Mouse (Mus musculus) kidney, adult 2 months (tissue): ENCODE results near the gene Mavs. TPM values are rescaled to one million over a fixed set of nuclear protein-coding genes. Genes with fewer than 3 reads are reported as not detected.
A peak's percentile ranks its signal among the peaks of the same experiment; 100 is the strongest.

Experiments
- DNase-seq: peaks from one replicate; pipeline ENCODE4 v3.0.0; 2021
- H3K27ac ChIP-seq: fragments of 200-500 bp; 2 replicates; pipeline ENCODE4 v1.5.1; 2012; ENCODE audit warnings: low read depth, low read length, control low read depth, inconsistent platforms; ENCODE audit not compliant: insufficient read depth
- H3K27me3 ChIP-seq: fragments of 200-500 bp; replicated peaks from 2 replicates; pipeline ENCODE4 v1.6.1; 2012; ENCODE audit warnings: mild to moderate bottlenecking, moderate library complexity, low read length, inconsistent platforms; ENCODE audit not compliant: control insufficient read depth, insufficient read depth
- H3K36me3 ChIP-seq: fragments of 200-500 bp; 2 replicates; pipeline ENCODE4 v1.6.1; 2012; ENCODE audit warnings: mild to moderate bottlenecking, moderate library complexity, low read length, inconsistent platforms; ENCODE audit not compliant: control insufficient read depth, insufficient read depth
- H3K4me1 ChIP-seq: fragments of 200-500 bp; 2 replicates; pipeline ENCODE4 v1.6.1; 2011; ENCODE audit warnings: low read length; ENCODE audit not compliant: control insufficient read depth, insufficient read depth
- H3K4me3 ChIP-seq: fragments of 200-500 bp; 2 replicates; pipeline ENCODE4 v1.5.1; 2011; ENCODE audit warnings: mild to moderate bottlenecking, low read depth, low read length, control low read depth; ENCODE audit not compliant: insufficient read depth
- CTCF ChIP-seq: fragments of 200-500 bp; conservative IDR thresholded peaks from 2 replicates; pipeline ENCODE4 v1.5.1; 2011; ENCODE audit warnings: low read depth, mild to moderate bottlenecking, control low read depth, low read length, moderate library complexity, mixed read lengths; ENCODE audit not compliant: insufficient read depth, insufficient read length
- POLR2A ChIP-seq: fragments of 200-500 bp; IDR thresholded peaks from one replicate; pipeline ENCODE4 v1.6.1; 2011; ENCODE audit warnings: low read depth, low read length, control low read depth
- WGBS: fragments of 180-500 bp; shearing (Covaris S2); methylation state at CpG from one replicate; pipeline ENCODE4 v1.1.7; 2018; 5-methylcytosine and 5-hydroxymethylcytosine counted together
- polyA plus RNA-seq: library from polyadenylated mRNA; depleted of rRNA; stranded (reverse); fragments of >200 nt; gene quantifications from 2 replicates; pipeline ENCODE4 v1.2.3, GENCODE M21; 2012

Mavs gene
- polyA plus RNA-seq, 1 experiment = 119 TPM

DNA sequence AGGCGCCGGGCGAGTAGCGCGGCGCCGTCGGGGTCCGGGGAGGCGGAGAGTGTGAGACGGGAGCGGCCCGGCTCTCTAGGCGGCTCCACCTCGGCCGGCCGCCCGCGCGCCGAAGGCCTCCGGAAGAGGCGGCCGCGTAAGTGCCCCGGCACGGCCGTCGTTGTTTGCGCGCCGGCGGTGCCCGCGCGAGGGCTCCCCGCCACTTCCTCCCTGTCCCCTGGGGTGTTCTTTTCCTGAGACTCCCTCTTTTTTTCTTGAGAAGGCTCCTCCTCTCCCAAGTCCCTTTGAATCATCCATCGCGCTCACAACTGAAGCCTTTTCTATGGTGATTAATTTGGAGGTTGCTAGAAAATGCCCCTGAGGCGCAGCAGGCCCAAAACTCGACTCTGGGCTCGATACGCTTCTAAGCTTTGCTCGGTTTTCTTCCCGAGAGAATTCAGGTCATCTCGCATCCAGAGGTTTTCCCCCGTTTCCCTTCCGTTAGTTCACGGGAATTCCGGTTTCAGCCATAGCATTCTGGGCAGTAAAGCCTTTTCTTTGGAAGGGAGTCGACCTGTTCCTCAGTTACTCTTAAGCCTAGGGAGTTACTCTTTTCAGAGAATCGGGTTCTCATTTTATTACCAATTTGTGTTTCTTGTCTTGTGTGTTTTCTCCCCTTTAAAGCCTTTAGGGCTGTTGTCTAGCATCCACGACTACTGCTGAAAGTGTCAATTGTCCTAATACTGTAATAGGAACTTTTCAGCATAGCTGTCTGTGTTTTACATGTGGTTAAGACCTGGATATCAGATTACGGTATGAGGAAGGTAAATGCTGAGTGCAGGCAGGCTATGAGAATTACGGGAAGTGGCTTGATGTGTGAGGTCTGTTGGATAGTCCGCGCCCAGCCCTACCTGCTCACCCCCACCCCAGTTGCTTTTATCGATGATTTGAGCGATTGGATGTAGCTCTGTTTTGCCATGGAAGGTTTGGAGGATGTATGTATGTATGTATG, 29.1 kb downstream of the Mavs start:
- peak overlapping the region; percentile 81 for H3K4me3 ChIP-seq
- peak overlapping the region; percentile 91 for H3K27ac ChIP-seq
- TF ChIP-seq CTCF (no peak), POLR2A (no peak)
- under 1% methylated on average over 58 of the region's 59 CpGs for WGBS
- peak; percentile 15 for DNase-seq
- peaks cover 2% of the 10 kb centered on the region; the same call in 1 of the 2 replicates for H3K4me1 ChIP-seq
- no peaks in the 10 kb centered on the region for H3K27me3 ChIP-seq
- H3K36me3 ChIP-seq = no peaks in the 10 kb centered on the region

GRCm38 (mm10) chr2:131264027-131264426, 30.2 kb downstream of the Mavs start:
- no peaks in the 10 kb centered on the region for H3K36me3 ChIP-seq
- WGBS = 57% methylated on average over 6 of the region's 6 CpGs
- no peak for TF ChIP-seq CTCF
- no peak for TF ChIP-seq POLR2A

GRCm38 (mm10) chr2:131265056-131265455, 31.2 kb downstream of the Mavs start:
- no peaks in the 10 kb centered on the region for H3K36me3 ChIP-seq
- H3K4me3 ChIP-seq = no peak overlapping the region
- no peaks in the 10 kb centered on the region for H3K27me3 ChIP-seq
- DNase-seq = no peak
- TF ChIP-seq POLR2A (no peak), CTCF (no peak)
- H3K27ac ChIP-seq = no peak overlapping the region
- WGBS = 52% methylated on average over 2 of the region's 2 CpGs
- H3K4me1 ChIP-seq = peaks cover 2% of the 10 kb centered on the region; the same call in 1 of the 2 replicates

More at GRCm38 (mm10) chr2:131264027-131264426, 30.2 kb downstream of the Mavs start:
- no peak for DNase-seq
- H3K4me3 ChIP-seq = no peak overlapping the region
- peaks cover 2% of the 10 kb centered on the region; the same call in 1 of the 2 replicates for H3K4me1 ChIP-seq
- no peaks in the 10 kb centered on the region for H3K27me3 ChIP-seq
- no peak overlapping the region for H3K27ac ChIP-seq

- Histone ChIP-seq H3K36me3 (peaks cover 12% of the 10 kb centered on the region), H3K27ac (no peak overlapping the region), H3K27me3 (no peaks in the 10 kb centered on the region), H3K4me3 (no peak overlapping the region), H3K4me1 (no peaks in the 10 kb centered on the region)
- TF ChIP-seq CTCF = no peak
- TF ChIP-seq POLR2A = no peak
- 80% methylated on average over 3 of the region's 3 CpGs for WGBS
- DNase-seq = no peak
These were observed 41.6 kb downstream of the Mavs start for GRCm38 (mm10) chr2:131275493-131275892.

GRCm38 (mm10) chr2:131276722-131277121, 42.9 kb downstream of the Mavs start:
- WGBS = 76% methylated on average over 5 of the region's 5 CpGs

DNA sequence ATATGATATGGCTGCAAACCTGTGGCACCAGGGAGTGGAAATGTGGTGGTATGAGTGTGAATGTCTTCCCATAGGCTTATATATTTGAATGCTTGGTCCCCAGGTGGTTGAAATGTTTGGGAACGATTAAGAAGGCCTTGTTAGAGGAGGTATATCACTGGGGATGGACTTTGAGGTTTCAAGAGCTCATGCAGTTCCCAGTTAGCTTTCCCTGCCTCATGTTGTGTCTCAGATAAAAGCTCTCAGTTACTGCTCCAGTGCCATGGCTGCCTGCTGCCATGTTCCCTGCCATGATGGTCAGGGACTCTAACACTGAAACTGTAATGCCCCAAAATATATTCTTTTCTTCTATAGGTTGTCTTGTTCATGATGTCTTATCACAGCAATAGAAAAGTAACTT, 47.7 kb downstream of the Mavs start:
- no peaks in the 10 kb centered on the region for H3K4me1 ChIP-seq
- H3K27ac ChIP-seq = no peak overlapping the region
- no peak for DNase-seq
- no peaks in the 10 kb centered on the region for H3K27me3 ChIP-seq
- WGBS = 77% methylated on average over 1 of the region's 1 CpGs
- H3K4me3 ChIP-seq = no peak overlapping the region
- peaks cover 2% of the 10 kb centered on the region for H3K36me3 ChIP-seq
- TF ChIP-seq CTCF = no peak
- TF ChIP-seq POLR2A = no peak

More at GRCm38 (mm10) chr2:131276722-131277121, 42.9 kb downstream of the Mavs start:
- H3K36me3 ChIP-seq = peaks cover 12% of the 10 kb centered on the region
- no peak overlapping the region for H3K4me3 ChIP-seq
- no peaks in the 10 kb centered on the region for H3K4me1 ChIP-seq
- H3K27ac ChIP-seq = no peak overlapping the region
- DNase-seq = no peak
- no peak for TF ChIP-seq CTCF
- TF ChIP-seq POLR2A = no peak
- no peaks in the 10 kb centered on the region for H3K27me3 ChIP-seq

GRCm38 (mm10) chr2:131286276-131286675, 52.4 kb downstream of the Mavs start:
- no peaks in the 10 kb centered on the region for H3K4me1 ChIP-seq
- TF ChIP-seq POLR2A = no peak
- no peak for TF ChIP-seq CTCF
- DNase-seq = no peak
- H3K36me3 ChIP-seq = peaks cover 4% of the 10 kb centered on the region
- no peak overlapping the region for H3K4me3 ChIP-seq
- no peaks in the 10 kb centered on the region for H3K27me3 ChIP-seq
- WGBS = 88% methylated on average over 1 of the region's 1 CpGs
- no peak overlapping the region for H3K27ac ChIP-seq

DNA sequence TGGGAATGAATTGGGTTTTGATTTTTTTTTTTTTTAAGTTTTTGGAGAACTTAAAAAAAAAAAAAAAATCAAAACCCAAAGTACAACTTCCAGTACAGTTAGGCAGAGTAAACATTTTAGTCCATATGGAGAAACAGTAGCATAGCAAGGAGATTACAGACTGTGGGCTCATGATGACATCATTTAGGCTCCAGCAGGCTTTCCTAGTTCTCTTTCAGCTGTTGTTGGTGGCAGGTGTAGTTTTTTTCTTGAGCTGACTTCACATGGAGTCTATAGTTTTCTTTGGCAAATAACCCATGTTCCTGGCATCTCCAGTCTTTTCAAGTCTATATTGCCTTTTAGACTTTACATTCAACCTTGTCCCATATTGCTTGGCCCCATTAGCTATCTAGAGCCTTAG, 56.8 kb downstream of the Mavs start:
- Histone ChIP-seq H3K27ac (no peak overlapping the region), H3K4me1 (no peaks in the 10 kb centered on the region), H3K27me3 (no peaks in the 10 kb centered on the region), H3K4me3 (no peak overlapping the region), H3K36me3 (peaks cover 6% of the 10 kb centered on the region)
- TF ChIP-seq CTCF = no peak
- TF ChIP-seq POLR2A = no peak
- DNase-seq = no peak
